In genomic region chr3:146586616-146587015, GRCm38 (mm10) we compare ENCODE assay signal across 21 mouse cellular contexts. TPM values are rescaled to one million over a fixed set of nuclear protein-coding genes. Genes with fewer than 3 reads are reported as not detected.
A peak's percentile ranks its signal among the peaks of the same experiment; 100 is the strongest.
DNase-seq lines count a peak whose midpoint lies in the region; TF ChIP-seq lines count a peak whose summit lies in the region.
"Had no signal": no experiment of that assay in that cellular context is flagged by ENCODE, and none has a peak within 500 bp of the region (broad histone marks: within the 10 kb centered on the region; RNA-seq: fewer than 3 reads in every experiment).

No protein-coding gene starts in this region.

- intact Hi-C loops in gastrocnemius, adult 2 months (cut with DNase I) = no loop called here

- H3K4me3 ChIP-seq in gastrocnemius, adult 2 months = no peak overlapping the region
- H3K4me3 ChIP-seq: embryonic facial prominence, embryonic 13.5 days; embryonic facial prominence, embryonic 15.5 days; erythroblast, embryonic 14.5 days; forebrain, embryonic 10.5 days; forebrain, embryonic 12.5 days had no signal

- peak; percentile 15 for DNase-seq in thymus, postnatal 4 days
- DNase-seq in thymus, postnatal 10 days (ENCODE audit: low spot score in 2 of 2) = no peak
- DNase-seq in R1 (ENCODE audit: low read depth, low spot score) = peak; percentile 76
- DNase-seq in gastrocnemius, adult 2 months = no peak
- no peak for DNase-seq in lung, postnatal 4 days
- DNase-seq: adrenal gland, adult 2 months; adrenal gland, postnatal 10 days; adrenal gland, postnatal 25 days; cerebellum, adult 11 months; cerebellum, adult 18-20 months; cerebellum, adult 8-10 months; cerebellum, adult 9-11 months; cerebellum, postnatal 14 days; cerebellum, postnatal 36 days; embryo, embryonic 11 days had no signal

- H3K27ac ChIP-seq in gastrocnemius, adult 2 months = no peak overlapping the region
- H3K27ac ChIP-seq: embryonic facial prominence, embryonic 13.5 days; embryonic facial prominence, embryonic 15.5 days; forebrain, embryonic 10.5 days; forebrain, embryonic 12.5 days had no signal

- TF ChIP-seq CTCF in gastrocnemius, adult 2 months (IDR thresholded peaks at IDR 0.05) = no peak

RNA-seq across cellular contexts. Expression of gene Uox, which starts 16.4 kb away (rescaled TPM):
- total RNA-seq in gastrocnemius, adult 2 months (2021) = not detected
- total RNA-seq: adrenal gland, postnatal 25 days; common myeloid progenitor, adult 5-6 weeks had no signal

RNA-seq across cellular contexts. Expression of gene Dnase2b, which starts 28.8 kb away (rescaled TPM):
- total RNA-seq in gastrocnemius, adult 2 months (2021) = under 1 TPM in 1 of 2 experiments, not detected in 1; 0.14 TPM
- total RNA-seq: adrenal gland, adult 2 months; adrenal gland, postnatal 25 days had no signal

Comparison
In these comparisons a context has a peak if more than half of its experiments do, and no peak if none do; other contexts are left out.
1. DNase-seq: peak in thymus, postnatal 4 days (single experiment) and R1 (single experiment); none in thymus, postnatal 10 days (0 of 2), gastrocnemius, adult 2 months (single experiment) and lung, postnatal 4 days (0 of 2).